Mouse (Mus musculus): Measurements from ENCODE around the gene St3gal5. TPM values are rescaled to one million over a fixed set of nuclear protein-coding genes. Genes with fewer than 3 reads are reported as not detected.
A peak's percentile ranks its signal among the peaks of the same experiment; 100 is the strongest.

Gene St3gal5
- total RNA-seq, 2 experiments from 2014 or later = 85.0 to 99.9 TPM

DNA sequence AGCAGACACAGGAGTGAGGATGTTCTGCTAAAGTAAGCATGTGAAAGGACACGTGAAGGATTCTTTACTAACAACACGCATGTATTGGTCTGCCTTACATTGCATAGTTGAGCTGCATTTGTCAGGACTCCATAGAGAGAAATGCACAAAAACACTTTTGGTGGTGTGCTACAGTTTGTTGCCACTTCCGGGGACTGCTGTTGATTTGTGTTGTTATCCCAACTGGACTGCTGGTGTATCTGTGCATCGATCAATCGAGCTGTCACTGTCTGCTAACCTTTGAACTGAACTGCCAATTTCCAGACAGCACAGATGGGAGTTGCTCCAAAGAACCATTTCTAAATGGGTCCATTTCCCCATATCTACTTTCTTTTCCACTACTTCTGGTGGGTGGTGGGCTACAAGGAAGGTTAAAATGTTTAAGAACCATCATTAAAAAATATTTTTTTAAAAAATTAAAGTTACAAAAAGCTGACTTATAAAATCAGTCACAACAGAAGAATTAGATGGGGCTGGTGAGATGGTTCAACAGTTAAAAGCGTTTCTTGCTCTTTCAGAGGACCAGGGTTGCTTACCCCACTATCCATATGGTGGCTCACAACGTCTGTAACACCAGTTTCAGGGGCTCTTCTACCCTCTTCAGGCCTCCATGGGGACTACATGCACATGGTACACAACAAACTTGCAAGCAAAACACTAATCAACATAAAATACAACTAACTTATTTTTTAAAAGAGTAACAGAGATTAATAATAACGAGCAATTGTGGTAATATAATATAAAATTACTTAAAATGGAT lies 61.8 kb downstream of the St3gal5 start:
- intact Hi-C loops (cut with DNase I) = no loop called here

DNA sequence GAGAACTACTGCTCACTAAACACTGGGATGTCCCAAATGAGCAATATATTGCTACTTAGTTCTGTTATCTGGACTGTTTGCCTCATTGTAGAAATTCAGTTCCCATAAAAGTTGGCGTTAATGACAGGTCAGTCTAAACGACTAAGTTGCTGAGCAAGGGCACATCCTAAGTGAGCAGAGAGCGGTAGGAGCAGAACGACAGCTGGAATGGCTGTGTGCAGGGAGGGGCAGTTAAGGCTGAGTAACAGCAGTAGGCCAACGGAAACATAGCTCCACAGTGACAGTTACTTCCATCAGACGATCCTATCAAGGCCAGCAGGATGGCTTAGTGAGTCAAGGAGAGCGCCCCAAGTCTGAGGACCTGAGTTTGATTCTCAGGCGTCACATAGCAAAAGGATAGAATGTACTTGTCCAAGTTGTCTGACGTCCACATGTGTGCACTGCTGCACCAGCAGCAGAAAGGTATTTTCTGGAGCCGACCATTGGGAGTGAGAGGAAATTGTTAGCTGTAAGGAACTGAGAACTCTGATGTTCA lies 62.5 kb downstream of the St3gal5 start:
- intact Hi-C loops (cut with DNase I) = loop anchor here (5.0 kb wide), 1 partner anchor 63 kb away; the partner anchor contains the start of gene St3gal5
- no peak for DNase-seq

More for the DNA sequence above, 61.8 kb downstream of the St3gal5 start:
- no peak for DNase-seq

DNA sequence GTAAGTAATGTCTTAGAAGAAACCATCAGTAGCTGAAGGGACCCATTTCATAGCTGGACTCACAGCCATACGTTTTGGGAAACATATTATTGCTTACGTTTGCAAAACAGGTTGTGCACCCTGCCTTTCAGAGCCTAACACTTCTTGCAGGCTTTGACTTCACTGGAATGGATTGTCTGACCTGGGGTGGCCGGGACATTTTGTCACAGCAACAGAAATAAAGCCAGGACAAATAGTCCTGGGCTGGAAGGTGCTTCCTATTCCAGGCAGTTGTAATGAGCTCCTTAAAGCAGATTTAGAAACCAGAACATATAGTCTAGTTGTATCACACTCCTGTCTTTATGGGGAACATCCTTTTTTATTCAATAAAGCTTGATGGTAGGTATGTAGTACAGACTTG lies 63.6 kb downstream of the St3gal5 start:
- intact Hi-C loops (cut with DNase I) = loop anchor here (5.0 kb wide), 1 partner anchor 64 kb away; the partner anchor contains the start of gene St3gal5

DNA sequence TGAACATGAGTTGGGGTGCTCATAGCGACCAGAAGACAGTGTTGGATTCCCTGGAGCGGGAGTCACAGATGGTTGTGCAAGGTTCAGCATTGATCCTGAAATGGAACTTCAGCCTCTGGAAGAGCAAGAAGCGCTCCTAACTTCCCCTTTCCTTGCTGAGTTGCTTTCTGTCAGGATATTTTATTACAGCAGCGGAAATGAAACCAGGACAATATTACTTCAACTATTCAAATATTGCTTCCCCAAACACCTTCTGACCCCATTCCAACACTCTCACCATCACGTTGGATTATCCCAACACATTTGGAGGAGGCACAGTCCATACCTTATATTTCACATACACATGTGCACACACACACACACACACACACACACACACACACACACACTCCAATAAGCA lies 64.4 kb downstream of the St3gal5 start:
- intact Hi-C loops (cut with DNase I) = loop anchor here (5.0 kb wide), 1 partner anchor 64 kb away; the partner anchor contains the start of gene St3gal5
- DNase-seq = no peak

More for the DNA sequence above, 63.6 kb downstream of the St3gal5 start:
- DNase-seq = no peak

DNA sequence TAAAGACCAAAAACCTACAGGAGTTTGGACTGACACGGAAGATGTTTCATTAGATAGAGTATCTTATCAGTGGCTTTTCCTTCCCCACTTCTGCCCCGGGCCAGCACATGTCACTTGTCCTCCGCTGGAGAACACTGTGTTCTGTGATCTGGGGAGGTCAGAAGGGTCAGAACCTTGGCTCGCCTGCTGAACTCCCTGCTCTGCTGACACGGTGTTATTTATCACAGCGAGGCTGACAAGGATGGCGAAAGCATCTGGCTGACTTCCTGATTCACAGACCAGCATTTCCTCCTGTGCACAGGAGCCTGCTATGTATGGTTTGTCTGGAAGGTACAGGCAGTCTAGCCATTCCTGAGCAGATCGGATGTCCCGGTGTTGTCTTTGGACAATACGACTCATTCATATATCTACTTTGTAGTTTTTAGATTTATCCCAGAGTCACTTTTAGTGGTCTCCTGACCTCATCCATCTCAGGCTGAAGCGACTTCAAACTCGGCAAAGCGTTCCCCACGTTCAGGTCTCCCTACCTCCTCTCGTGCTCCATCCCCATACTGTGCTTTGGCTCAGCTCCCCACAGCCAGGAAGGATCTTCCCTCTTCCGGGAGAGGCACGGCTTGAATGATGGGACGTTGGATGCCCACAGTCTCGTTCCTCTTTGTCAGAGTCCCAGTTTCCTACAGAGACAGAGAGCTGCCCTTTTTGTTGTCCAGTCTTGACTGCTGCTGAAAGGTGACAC lies 64.9 kb downstream of the St3gal5 start:
- intact Hi-C loops (cut with DNase I) = loop anchor here (5.0 kb wide), 1 partner anchor 65 kb away; the partner anchor contains the start of gene St3gal5
- peak; percentile 36 to 54 for DNase-seq

DNA sequence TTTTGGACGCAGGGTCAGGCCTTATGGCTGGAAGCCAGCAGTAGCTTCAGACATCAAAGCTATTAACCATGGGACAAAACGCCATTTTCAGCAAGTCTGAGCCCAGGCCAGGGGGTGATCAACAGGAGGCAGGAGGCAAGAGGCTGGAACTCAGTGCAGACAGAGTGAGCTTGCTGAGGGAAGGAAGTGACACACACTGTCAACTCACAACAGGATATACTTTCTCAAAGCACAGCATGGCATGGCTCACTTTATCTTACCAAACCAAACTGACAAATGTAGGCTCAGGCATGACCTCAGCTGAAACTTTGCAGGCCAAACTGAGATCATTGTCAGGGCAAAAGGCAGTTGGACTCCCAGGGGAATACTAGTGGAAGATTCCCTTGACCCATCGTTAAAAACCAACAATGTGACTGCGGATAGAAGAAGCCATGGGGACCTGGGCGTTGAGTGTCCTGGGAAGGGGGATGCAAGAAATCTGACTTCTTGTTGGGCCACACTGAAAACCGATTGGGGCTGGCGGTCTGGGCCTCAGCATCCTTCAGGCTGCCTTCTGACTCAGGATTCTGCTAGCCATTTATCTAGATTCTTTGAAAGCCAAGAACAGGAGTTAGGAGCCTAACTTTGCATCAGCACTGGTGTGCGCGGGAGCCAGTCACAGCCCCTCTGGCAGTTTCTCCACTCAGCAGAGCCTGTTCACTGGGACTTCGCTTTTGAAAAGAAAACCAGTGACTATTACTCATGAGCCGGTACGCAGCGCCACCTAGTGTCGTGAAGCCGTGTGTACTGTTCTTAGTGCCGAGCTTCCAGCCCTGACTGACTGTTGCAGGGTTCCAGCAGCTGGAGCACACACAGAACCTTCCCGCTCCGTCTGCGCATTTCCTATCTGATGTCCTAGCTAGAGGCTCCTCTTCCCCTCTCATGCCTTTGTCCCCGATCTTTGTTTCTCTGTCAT lies 67.2 kb downstream of the St3gal5 start:
- intact Hi-C loops (cut with DNase I) = loop anchor here (2.0 to 5.0 kb wide), 3 partner anchors 67 to 292 kb away; partner anchors contain the start of gene St3gal5
- DNase-seq = peak; percentile 82 to 89

DNA sequence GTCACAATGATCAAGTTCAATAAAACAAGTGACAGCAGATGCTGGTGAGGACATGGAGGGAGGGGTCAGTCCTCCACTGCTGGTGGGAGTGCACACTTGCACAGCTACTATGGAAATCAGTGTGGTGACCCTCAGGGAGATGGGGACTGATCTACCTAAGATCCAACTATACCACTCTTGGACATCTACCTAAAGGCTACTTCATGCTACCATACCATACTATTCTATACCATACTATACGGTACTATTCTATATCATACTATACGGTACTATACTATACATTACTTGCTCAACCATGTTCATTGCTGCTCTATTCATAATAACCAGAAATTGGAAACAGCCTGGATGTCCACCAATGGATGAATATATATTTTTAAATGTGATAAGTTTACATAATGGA lies 68.5 kb downstream of the St3gal5 start:
- intact Hi-C loops (cut with DNase I) = loop anchor here (2.0 to 5.0 kb wide), 2 partner anchors 237 to 294 kb away; no protein-coding TSS in a partner anchor
- no peak for DNase-seq

DNA sequence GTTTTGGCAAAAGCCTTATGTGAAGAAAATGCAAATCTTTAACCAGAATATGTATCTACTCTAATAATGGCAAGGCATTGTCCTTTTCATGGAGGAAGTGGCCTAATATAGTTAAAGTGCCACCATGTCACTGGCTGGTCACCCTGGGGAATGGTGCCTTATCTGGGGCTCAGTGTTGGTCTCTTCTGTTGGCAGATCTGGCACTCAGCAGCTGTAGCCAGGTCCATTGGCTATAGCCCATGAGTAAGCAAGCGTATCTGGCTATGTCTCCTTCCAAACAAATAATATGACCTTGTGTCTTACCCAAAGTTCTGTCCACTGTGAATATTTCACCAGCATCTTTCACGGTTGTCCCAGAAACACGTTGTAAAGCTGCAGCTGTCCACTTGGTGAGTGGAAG lies 74.0 kb downstream of the St3gal5 start:
- no peak for DNase-seq
- intact Hi-C loops (cut with DNase I) = no loop called here

DNA sequence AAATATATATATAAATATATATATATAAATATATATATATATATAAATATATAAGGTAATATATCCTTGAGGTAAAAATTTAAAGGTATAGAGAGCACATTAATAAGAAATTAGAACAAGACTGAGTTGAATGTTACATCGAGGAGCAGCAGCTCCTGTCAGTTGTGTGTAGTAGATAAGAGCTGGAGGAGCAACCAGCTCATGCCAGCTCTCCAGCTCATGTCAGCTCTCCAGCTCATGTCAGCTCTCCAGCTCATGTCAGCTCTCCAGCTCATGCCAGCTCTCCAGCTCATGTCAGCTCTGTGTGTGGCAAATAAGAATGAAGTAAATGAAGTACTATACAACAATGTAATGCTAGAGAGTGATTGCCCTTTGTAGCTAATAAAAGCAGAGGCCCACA lies 76.0 kb downstream of the St3gal5 start:
- DNase-seq = no peak
- intact Hi-C loops (cut with DNase I) = no loop called here

DNA sequence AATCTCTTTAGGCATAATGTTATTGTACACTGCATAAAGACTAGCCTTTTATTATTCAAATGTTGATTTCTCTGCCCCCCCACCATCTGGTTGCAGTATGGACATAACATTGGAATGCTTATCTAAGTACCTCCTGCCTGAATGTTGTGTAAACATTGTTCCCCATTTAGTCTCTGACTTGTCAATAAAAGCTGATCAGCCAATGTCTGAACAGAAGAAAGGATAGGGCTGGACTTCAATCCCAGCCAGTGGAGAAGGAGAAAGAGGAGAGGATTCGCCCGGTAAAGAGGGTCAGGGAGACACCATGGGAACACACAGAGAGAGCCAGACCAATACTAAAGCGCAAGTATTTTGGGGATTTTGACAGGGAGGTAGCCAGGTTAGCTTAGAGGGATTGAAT lies 78.0 kb downstream of the St3gal5 start:
- intact Hi-C loops (cut with DNase I) = no loop called here

DNA sequence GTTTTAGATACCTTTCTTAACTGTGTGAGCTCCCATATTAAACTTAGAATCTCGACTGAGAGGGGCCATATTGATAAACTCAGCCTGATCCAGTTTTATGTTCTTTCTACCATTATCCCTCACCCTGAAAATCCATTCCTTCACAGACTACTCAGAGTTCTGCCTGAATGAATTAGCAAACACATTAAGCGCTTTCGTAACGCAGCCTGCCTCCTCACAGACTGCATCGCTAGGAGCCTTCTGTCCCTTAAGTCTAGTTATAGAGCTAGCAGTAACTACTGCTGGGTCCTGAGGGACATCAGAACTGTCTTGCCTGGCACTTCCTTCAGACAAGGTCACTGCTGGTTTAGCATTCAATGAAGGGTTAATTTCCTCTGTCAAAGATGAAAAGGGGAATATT lies 78.6 kb downstream of the St3gal5 start:
- DNase-seq = no peak
- intact Hi-C loops (cut with DNase I) = no loop called here

More for the DNA sequence above, 78.0 kb downstream of the St3gal5 start:
- no peak for DNase-seq

DNA sequence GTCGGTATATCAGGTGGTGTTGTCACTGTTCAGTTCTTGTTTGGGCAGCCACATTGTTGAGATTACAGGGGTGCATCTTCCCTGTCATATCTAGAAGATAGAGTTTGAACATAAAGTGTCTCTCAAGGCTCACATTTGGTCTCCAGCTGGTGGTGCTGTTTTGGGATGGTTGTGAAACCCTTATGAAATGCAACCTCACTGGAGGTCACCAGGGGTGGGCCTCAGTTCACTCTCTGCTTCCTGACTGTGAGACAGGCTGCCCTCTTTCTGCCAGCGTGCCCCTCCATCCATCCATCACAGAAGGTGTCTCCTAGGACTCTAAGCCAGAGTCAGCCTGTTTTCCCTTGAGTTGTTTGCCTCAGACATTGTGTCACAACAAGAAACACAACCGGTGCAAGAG lies 80.0 kb downstream of the St3gal5 start:
- intact Hi-C loops (cut with DNase I) = no loop called here
- no peak for DNase-seq

DNA sequence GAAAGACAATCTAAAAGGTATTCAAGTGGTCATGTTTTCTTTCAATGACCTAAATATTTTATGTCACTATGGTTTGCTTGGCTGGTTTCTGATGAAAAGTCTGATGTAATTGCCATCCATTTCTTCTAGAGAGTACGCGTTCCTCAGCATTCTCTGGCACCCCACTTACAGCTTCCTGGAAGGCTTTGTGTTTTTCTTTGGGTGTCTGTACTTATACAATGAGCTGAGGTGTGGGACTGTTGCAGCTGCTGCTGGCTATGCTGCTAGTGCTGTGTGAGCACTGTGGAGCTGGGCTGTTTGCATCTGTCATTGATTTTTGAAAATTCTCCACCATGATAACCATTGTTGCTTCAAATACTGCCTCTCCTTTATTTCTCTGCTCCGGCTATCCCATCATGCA lies 81.6 kb downstream of the St3gal5 start:
- intact Hi-C loops (cut with DNase I) = no loop called here
- DNase-seq = no peak

DNA sequence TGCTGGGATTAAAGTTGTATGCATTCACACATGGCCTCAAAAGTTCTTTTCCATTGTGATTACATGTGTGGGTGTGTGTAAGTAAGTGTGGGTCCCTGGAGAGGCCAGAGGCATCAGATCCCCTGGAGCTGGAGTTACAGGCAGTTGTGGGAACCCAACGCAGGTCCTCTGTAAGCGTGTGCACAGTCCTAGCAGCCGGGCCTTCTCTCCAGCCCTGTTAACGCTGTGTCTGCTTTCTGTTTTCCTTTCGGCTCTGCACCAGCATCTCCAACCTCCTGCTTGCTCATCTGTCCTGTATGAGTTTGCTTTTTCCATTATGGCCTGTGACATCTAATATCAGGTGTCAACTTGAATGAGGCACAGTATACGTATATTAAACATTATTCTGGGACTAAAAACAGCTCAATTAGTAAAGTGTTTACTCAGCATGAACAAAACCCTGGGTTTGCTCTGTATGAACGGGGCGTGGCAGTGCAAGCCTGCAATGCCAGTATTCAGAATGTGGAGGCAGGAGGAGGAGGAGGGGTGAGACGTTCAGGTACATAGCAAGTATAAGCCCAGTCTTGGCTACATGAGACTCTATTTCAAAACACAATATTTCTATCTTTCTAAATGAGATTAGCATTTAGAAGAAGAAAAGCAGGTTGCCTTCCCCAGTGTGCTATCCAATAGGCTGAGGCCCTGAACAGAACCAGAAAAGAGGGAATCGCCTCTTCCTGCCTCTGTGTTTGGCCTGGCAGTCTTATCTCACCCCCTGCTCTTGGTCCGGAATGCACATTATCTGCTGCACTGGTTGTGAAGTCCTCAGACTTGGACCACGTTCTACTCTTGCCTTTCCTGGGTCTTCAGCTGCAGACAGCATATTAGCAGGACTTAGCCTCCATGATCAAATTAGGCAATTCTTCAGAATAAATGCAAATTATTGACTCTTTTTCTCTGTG lies 82.4 kb downstream of the St3gal5 start:
- intact Hi-C loops (cut with DNase I) = no loop called here
- DNase-seq = no peak

DNA sequence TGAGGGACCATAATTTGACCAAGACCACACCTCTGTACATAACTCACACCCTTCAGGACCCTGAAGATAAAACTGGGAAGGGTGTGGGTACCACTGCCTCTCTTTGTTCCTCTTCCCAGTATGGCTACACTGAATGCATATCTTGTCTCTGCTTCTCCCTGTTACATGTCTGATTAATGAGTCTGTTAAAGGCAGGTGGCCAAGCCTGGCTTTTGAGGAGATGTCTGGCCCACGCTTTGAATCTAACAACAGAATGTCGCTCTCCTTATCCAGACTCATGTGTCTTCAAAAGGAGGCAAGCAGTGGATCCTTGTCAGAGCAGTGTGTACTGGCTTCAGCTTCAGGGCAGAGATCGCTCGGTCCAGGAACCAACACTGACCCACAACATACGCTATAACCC lies 87.2 kb downstream of the St3gal5 start:
- intact Hi-C loops (cut with DNase I) = no loop called here
- DNase-seq = no peak

DNA sequence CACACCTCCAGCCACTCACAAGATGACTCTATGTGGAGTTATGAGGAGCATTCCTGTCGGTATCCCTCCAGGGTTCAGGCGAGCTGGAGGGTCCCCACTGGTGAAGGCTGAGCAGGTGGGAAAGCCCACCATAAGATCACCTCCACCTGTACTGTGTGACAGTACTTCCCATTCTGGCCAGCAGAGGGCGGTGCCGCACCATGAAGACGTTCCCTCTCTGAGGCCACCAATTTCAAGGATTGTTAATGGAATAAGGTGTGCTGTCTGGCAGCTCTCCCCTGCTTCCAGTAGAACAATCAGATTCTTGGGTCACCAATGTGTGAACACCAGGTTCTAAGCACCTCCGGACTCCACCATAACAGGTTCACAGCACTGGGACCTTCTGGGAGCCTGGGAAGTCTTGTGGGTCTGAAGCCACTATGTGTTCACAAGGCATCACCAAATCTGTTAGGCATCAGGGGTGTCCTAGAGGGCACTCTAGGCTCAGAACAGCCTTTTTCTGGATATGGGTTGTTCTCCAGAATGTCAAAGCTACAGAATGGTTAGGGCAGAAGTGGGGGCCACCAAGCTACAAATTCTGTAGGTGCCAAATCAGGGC lies 88.6 kb downstream of the St3gal5 start:
- DNase-seq = peak; percentile 68 to 86
- intact Hi-C loops (cut with DNase I) = loop anchor here (1.0 to 2.0 kb wide), 3 partner anchors 31 to 224 kb away; no protein-coding TSS in a partner anchor

DNA sequence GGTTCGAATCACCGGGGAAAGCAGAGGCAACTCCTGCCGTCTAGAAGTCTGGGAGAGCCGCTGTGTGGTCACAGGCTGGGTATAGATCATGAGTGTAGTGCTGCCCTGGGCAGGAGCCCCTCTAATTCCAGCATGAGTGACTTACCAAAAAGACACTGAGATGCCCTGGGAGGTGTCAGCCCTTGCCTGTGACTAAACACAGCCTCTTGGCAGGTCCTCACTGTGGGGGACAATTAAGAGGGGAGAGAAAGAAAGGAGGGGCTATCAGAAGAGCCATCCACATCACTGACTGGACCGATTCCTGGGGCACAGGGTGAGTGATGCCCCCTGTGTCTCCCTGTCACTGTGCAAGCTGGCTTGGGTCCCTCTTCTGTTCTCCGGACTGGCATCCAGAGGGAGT lies 89.4 kb downstream of the St3gal5 start:
- DNase-seq = no peak
- intact Hi-C loops (cut with DNase I) = loop anchor here (1.0 to 2.0 kb wide), 4 partner anchors 30 to 223 kb away; no protein-coding TSS in a partner anchor

Measured in gastrocnemius, postnatal 36 days (tissue).